Mouse (Mus musculus) midbrain, embryonic 12.5 days (tissue): Measurements from ENCODE around the gene Prrc2a. TPM values are rescaled to one million over a fixed set of nuclear protein-coding genes. Genes with fewer than 3 reads are reported as not detected.

Experiments used
- ATAC-seq: fragments of 200-750 bp; cut with Nextera tagmentation; 2 replicates; pipeline ENCODE4 v1.8.0; 2017; ENCODE audit warnings: low read depth, moderate TSS enrichment, moderate library complexity; ENCODE audit not compliant: low FRiP score
- H3K27ac ChIP-seq: fragments of 300-500 bp; sonication (generic); replicated peaks from 2 replicates; pipeline ENCODE4 v1.5.1; 2016; ENCODE audit warnings: mild to moderate bottlenecking
- H3K27me3 ChIP-seq: fragments of 300-500 bp; sonication (generic); 2 replicates; pipeline ENCODE4 v1.6.1; 2016; ENCODE audit warnings: mild to moderate bottlenecking
- H3K36me3 ChIP-seq: fragments of 300-500 bp; sonication (generic); 2 replicates; pipeline ENCODE4 v1.6.1; 2016
- H3K4me1 ChIP-seq: fragments of 300-500 bp; sonication (generic); 2 replicates; pipeline ENCODE4 v1.6.1; 2016
- H3K4me2 ChIP-seq: fragments of 300-500 bp; sonication (generic); replicated peaks from 2 replicates; pipeline ENCODE4 v1.6.1; 2016; ENCODE audit warnings: mild to moderate bottlenecking, moderate library complexity
- H3K4me3 ChIP-seq: fragments of 300-500 bp; sonication (generic); 2 replicates; pipeline ENCODE4 v1.5.1; 2016; ENCODE audit warnings: mild to moderate bottlenecking
- H3K9ac ChIP-seq: fragments of 300-500 bp; sonication (generic); replicated peaks from 2 replicates; pipeline ENCODE4 v1.6.1; 2016; ENCODE audit warnings: mild to moderate bottlenecking, moderate library complexity
- H3K9me3 ChIP-seq: fragments of 300-500 bp; sonication (generic); 2 replicates; pipeline ENCODE4 v1.6.1; 2016; ENCODE audit warnings: mild to moderate bottlenecking
- WGBS: fragments of 180-500 bp; shearing (Covaris S2); methylation state at CpG from one replicate; pipeline ENCODE4 v1.1.7; 2016; 5-methylcytosine and 5-hydroxymethylcytosine counted together
- polyA plus RNA-seq: library from polyadenylated mRNA; unstranded; fragments of >200 nt; fragmentation: Nextera tagmentation; extraction: Ambion mirVana; gene quantifications from 2 replicates; pipeline ENCODE4 v1.2.1, GENCODE M21; 2016

Prrc2a gene
- polyA plus RNA-seq, 1 experiment from 2014 or later = 236 TPM

DNA sequence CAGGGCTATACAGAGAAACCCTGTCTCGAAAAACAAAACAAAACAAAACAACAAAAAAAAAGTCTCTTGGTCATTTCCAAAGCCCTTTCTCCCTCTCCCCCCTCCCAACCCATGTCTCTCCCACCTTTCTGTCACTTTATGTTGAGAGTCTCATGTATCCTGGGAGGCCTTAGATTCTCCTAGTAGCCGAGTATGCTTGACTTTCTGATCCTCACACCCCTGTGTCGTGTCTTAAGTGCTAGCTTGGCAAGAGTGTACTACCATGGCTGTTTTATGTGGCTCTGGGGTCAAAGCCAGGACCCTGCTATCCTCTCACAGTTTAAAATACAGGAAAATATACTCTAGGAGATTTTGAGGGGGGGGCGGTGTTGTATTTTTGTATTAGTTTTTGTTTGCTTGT, 22.6 kb upstream of the Prrc2a start:
- WGBS = 79% methylated on average over 4 of the region's 4 CpGs

GRCm38 (mm10) chr17:35186681-35187080, 22.0 kb upstream of the Prrc2a start:
- H3K4me1 ChIP-seq = peaks cover 13% of the 10 kb centered on the region
- no peaks in the 10 kb centered on the region for H3K27me3 ChIP-seq
- no peaks in the 10 kb centered on the region for H3K9me3 ChIP-seq
- H3K4me2 ChIP-seq = peak overlapping the region; percentile 56
- H3K36me3 ChIP-seq = no peaks in the 10 kb centered on the region
- peak overlapping the region; percentile 65 for H3K27ac ChIP-seq
- peak overlapping the region; percentile 39 for H3K9ac ChIP-seq
- 3% methylated on average over 4 of the region's 4 CpGs for WGBS
- peak overlapping the region; percentile 35 for H3K4me3 ChIP-seq
- ATAC-seq = no peak

More for the DNA sequence above, 22.6 kb upstream of the Prrc2a start:
- H3K36me3 ChIP-seq = no peaks in the 10 kb centered on the region
- no peaks in the 10 kb centered on the region for H3K27me3 ChIP-seq
- H3K9me3 ChIP-seq = no peaks in the 10 kb centered on the region
- no peak overlapping the region for H3K4me3 ChIP-seq
- H3K4me1 ChIP-seq = peaks cover 13% of the 10 kb centered on the region
- H3K27ac ChIP-seq = no peak overlapping the region
- H3K4me2 ChIP-seq = no peak overlapping the region
- ATAC-seq = no peak
- no peak overlapping the region for H3K9ac ChIP-seq

DNA sequence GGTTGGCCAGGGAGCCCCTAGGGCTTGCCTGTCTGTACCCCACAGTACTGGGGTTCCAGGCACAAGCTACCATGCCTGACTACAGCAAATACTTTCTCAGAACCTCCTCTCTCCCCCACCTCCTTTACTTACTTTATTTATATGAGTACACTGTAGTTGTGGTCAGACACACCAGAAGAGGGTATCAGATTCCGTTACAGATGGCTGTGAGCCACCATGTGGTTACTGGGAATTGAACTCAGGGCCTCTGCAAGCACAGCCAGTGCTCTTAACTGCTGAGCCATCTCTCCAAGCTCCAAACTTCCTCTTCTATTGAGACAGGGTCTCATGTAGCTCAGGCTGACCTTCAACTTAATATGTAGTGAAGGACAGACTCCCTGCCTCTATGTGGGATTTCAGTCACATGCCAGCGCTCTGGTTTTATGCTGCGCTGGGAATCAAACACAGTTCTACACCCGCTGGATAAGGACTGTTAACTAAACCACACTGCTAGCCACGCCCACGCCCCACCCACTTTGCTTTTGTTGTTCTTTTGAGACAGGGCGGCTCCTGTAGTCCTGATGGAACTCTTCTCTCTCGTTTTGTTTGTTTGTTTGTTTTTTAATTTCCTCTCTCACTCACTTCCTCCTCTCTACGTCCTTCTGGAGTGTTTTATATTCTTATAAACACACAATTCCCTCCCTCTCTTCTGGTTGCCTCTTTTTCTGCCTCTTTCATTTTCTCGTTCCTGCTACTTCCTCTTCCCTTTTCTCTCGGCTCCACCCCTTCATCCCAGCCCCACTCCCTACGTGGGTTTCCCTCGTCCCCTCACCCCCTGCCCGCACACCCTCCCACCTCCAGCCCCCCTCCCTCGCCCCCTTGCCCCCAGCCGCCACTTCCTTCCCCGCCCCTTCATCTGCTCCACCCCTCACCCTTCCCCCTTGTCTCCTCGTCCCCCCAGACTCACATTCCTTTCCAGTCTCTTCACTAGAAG, 21.2 kb upstream of the Prrc2a start:
- Histone ChIP-seq H3K36me3 (no peaks in the 10 kb centered on the region), H3K27ac (peak overlapping the region; percentile 65), H3K9me3 (no peaks in the 10 kb centered on the region), H3K4me1 (peaks cover 13% of the 10 kb centered on the region), H3K27me3 (no peaks in the 10 kb centered on the region), H3K9ac (peak overlapping the region; percentile 39), H3K4me2 (peak overlapping the region; percentile 56), H3K4me3 (peak overlapping the region; percentile 35)
- 0 out of 2 replicates have a peak, but pooled peaks have one; percentile 47 for ATAC-seq
- WGBS = 5% methylated on average over 17 of the region's 18 CpGs

DNA sequence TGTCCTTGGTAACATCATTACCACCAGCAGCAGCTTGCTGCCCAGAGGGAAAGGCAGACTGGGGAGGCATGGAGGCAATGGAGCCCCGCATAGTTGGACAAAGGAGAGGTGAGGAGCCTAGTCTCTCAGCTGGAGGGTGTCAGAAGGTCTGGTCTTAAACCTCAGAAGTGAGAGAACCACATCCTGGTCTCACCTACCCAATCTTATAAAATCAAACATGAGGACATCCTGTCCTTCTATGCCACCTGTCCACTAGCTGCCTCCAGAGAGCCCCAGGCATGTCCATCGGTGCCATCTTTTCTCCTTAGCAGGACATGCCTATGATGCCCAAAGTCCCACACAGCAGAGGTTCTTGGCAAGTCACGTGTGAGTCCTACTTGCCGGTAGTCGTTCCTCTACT, 15.4 kb upstream of the Prrc2a start:
- Histone ChIP-seq H3K36me3 (no peaks in the 10 kb centered on the region), H3K9me3 (no peaks in the 10 kb centered on the region), H3K27me3 (no peaks in the 10 kb centered on the region), H3K4me2 (no peak overlapping the region), H3K27ac (no peak overlapping the region), H3K9ac (no peak overlapping the region), H3K4me1 (no peaks in the 10 kb centered on the region), H3K4me3 (no peak overlapping the region)
- 90% methylated on average over 5 of the region's 5 CpGs for WGBS
- ATAC-seq = no peak

DNA sequence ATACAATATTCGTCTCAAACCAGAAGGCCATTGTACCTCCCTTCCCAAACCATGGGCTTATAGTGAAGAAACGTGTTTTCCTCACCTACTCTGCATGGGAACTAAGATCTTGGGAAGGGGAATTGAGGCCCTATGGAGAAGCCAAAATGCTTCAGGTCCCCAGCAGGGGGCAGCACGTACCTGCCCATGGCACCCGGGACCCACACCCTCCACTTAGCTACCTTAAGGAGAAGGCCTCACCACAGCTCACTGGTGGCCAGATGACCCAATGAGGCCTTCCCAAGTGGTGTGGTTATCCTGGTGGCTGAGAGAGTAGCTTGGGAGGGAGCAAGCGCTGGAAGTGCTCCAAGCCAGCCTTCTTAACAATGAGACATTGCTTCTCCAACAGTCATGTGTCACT, 13.8 kb upstream of the Prrc2a start:
- Histone ChIP-seq H3K4me2 (no peak overlapping the region), H3K9me3 (no peaks in the 10 kb centered on the region), H3K9ac (no peak overlapping the region), H3K4me1 (no peaks in the 10 kb centered on the region), H3K27me3 (no peaks in the 10 kb centered on the region), H3K4me3 (no peak overlapping the region), H3K36me3 (no peaks in the 10 kb centered on the region), H3K27ac (no peak overlapping the region)
- ATAC-seq = 0 out of 2 replicates have a peak, but pooled peaks have one; percentile 16
- WGBS = 19% methylated on average over 5 of the region's 5 CpGs

GRCm38 (mm10) chr17:35175968-35176367, 11.3 kb upstream of the Prrc2a start, which contains the start of gene Aif1:
Aif1 (minus strand) TSS chr17:35176068.
- H3K9ac ChIP-seq = no peak within 1 kb of the TSS
- WGBS = 23% methylated on average over 2 of the region's 2 CpGs

GRCm38 (mm10) chr17:35175382-35175781, 10.7 kb upstream of the Prrc2a start:
- H3K9ac ChIP-seq = no peak overlapping the region
- no peaks in the 10 kb centered on the region for H3K36me3 ChIP-seq
- H3K27ac ChIP-seq = no peak overlapping the region
- 69% methylated on average over 6 of the region's 6 CpGs for WGBS
- no peaks in the 10 kb centered on the region for H3K4me1 ChIP-seq
- no peak overlapping the region for H3K4me3 ChIP-seq
- H3K4me2 ChIP-seq = no peak overlapping the region
- H3K9me3 ChIP-seq = no peaks in the 10 kb centered on the region
- ATAC-seq = no peak
- no peaks in the 10 kb centered on the region for H3K27me3 ChIP-seq

More at GRCm38 (mm10) chr17:35175968-35176367, 11.3 kb upstream of the Prrc2a start, which contains the start of gene Aif1:
- Histone ChIP-seq H3K4me2 (no peak within 1 kb of the TSS), H3K9me3 (no peaks in the 10 kb centered on the region), H3K4me3 (no peak within 1 kb of the TSS), H3K27ac (no peak within 1 kb of the TSS), H3K27me3 (no peaks in the 10 kb centered on the region), H3K36me3 (no peaks in the 10 kb centered on the region), H3K4me1 (no peaks in the 10 kb centered on the region)
- ATAC-seq = no peak

DNA sequence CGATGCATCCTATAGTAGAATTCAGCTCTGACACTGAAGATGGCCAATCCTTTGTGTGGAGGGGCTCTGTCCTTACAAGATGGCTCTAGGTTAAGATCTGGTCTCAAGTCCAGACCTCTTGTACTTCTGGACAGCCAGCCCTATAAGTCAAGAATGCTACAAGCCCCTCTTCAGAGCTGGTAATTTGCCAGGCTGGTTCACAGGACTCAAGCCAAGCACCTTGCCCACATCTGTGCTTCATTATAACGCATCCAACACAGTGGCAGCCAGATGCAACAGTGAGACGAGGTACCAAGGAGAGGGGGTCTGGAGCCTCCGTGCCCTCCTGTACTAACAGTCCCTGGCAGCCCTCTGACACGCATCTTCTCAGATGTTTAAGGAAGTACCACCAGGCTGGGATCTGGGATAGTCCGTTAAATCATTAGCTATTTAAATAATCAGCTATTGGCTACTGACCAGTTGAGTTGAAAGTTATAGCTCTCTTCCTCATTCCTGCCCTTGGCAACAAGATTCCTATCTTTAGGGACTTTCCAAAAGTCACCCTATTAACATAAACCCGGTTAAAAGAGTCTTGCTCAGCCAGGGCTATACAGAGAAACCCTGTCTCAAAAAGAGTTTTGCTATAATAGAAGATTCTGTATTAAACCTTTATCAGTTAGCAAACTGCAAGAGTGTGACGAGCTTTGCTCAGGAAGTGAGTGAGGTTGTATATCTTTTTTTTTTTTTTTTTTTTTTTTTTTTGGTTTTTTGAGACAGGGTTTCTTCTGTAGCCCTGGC, 9.7 kb upstream of the Prrc2a start:
- WGBS = 78% methylated on average over 8 of the region's 8 CpGs
- Histone ChIP-seq H3K9me3 (no peaks in the 10 kb centered on the region), H3K27me3 (no peaks in the 10 kb centered on the region), H3K4me1 (no peaks in the 10 kb centered on the region), H3K27ac (no peak overlapping the region), H3K9ac (no peak overlapping the region), H3K4me2 (no peak overlapping the region), H3K4me3 (no peak overlapping the region), H3K36me3 (no peaks in the 10 kb centered on the region)
- no peak for ATAC-seq

DNA sequence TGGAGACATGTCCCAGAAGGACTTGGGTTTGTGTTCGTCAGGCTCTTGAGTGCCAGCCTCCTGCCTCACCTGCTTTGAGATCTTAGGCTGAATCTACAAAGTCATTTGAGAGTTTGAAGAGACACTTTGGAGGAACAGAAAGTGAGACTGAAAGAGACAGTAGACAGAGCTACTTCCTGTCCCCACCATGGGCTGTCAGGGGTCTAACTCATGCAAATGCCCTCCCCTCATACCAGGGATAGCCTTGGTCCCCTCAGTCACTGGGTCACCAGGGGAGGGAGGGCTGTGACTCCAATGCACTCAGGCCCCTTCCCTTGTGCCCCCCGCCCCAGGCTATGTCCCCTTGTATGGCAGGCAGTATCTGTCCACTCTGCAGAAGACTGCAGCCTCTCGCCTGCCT, 8.6 kb upstream of the Prrc2a start:
- Histone ChIP-seq H3K9ac (0 out of 2 replicates have a peak overlapping the region, but pooled peaks have one; percentile 20), H3K4me3 (no peak overlapping the region)
- WGBS = 80% methylated on average over 3 of the region's 3 CpGs

DNA sequence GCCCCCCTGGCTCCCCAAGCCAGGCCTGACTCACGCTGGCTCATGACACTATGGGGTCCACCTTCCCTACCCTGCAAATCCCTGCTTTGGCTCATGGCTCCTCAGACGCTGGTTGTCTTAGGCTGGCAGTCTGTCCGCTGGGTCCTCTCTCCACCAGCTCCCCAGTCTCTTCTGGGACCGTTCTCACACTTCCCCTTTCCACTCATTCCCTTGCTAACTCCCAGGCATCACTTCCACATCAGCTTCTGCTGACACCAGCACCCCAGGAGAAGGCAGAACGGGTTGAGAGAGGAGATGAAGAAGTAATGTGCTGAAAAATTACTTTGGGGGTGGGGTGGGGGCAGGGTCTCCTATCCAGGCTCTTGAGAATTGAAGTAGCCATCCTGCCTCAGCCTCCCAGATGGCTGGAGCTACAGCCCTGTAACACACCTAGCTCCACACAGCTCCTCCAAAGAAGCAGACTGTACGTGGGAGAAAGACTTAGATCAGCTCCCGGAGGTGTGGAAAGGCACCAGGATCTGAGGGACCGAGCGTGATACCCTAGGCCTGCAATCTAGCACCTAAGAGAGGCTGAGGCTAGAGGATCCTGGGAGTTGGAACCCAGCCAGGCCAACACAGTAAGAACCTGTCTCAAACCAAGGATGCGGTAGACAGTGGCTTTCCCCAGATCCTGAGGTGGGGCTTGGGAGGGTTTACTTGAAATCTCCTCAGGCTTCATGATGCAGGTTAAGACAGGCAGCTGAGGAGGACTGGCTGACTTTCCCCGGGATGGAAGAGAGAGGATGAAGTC, 7.9 kb upstream of the Prrc2a start:
- Histone ChIP-seq H3K9me3 (no peaks in the 10 kb centered on the region), H3K4me2 (no peak overlapping the region)

More for the DNA sequence above, 8.6 kb upstream of the Prrc2a start:
- H3K9me3 ChIP-seq = no peaks in the 10 kb centered on the region
- no peak for ATAC-seq
- no peak overlapping the region for H3K4me2 ChIP-seq
- H3K36me3 ChIP-seq = no peaks in the 10 kb centered on the region
- H3K4me1 ChIP-seq = 0 out of 2 replicates have a peak, but pooled peaks cover 2% of the 10 kb centered on the region
- H3K27me3 ChIP-seq = no peaks in the 10 kb centered on the region
- no peak overlapping the region for H3K27ac ChIP-seq

DNA sequence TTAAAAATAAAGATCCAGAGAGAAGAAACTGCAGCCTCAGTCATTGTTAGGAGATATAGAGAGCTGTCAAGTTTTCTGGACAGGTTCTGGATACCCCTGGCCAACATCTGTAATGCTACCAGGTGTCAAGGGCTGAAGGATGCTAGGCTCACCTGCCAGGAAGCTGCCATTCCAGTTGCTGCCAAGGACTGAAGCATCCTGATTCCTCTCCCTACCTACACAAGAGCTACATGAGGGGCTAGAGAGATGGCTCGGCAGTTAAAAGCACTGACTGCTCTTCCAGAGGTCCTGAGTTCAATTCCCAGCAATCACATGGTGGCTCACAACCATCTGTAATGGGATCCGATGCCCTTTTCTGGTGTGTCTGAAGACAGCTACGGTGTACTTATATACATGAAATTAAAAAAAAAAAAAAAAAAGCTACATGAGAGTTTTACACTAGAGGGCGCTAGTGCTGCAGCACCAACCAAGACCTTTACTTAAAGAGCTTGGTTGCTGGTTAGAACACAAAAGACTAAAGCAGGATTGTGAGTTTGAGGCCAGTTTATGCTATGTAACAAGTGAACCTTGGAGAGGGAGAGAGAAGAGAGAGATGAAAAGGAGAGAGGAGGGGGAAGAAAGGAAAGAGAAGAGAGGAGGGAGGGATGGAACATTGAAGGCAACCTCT, 4.0 kb upstream of the Prrc2a start:
- 20% methylated on average over 4 of the region's 4 CpGs for whole genome bisulfite sequencing
- Histone ChIP-seq H3K9me3 (no peaks in the 10 kb centered on the region), H3K9ac (no peak overlapping the region), H3K4me2 (no peak overlapping the region), H3K27ac (0 out of 2 replicates have a peak overlapping the region, but pooled peaks have one; percentile 3), H3K27me3 (no peaks in the 10 kb centered on the region), H3K36me3 (no peaks in the 10 kb centered on the region), H3K4me3 (no peak overlapping the region), H3K4me1 (peaks cover 12% of the 10 kb centered on the region)
- ATAC-seq = no peak

More for the DNA sequence above, 7.9 kb upstream of the Prrc2a start:
- WGBS = 78% methylated on average over 11 of the region's 11 CpGs
- Histone ChIP-seq H3K4me1 (0 out of 2 replicates have a peak, but pooled peaks cover 2% of the 10 kb centered on the region), H3K27me3 (no peaks in the 10 kb centered on the region), H3K27ac (no peak overlapping the region), H3K4me3 (no peak overlapping the region), H3K36me3 (no peaks in the 10 kb centered on the region), H3K9ac (no peak overlapping the region; the same call in 1 of the 2 replicates)
- no peak for ATAC-seq
